13 mouse cellular contexts compared by ENCODE assay signal in genomic region chr14:106765884-106766467, GRCm38 (mm10).
A peak's percentile ranks its signal among the peaks of the same experiment; 100 is the strongest.
DNase-seq lines count a peak whose midpoint lies in the region; ATAC-seq and TF ChIP-seq lines count a peak whose summit lies in the region.
"Had no signal": no experiment of that assay in that cellular context is flagged by ENCODE, and none has a peak within 500 bp of the region (broad histone marks: within the 10 kb centered on the region; RNA-seq: fewer than 3 reads in every experiment).

No protein-coding gene starts in this region.

- TF ChIP-seq CTCF in cerebellum, adult 2 months (IDR thresholded peaks at IDR 0.05; ENCODE audit: borderline replicate concordance, insufficient read depth, low read depth, low read length), result peak; percentile 63
- TF ChIP-seq CTCF in kidney, adult 2 months (conservative IDR thresholded peaks at IDR 0.05; ENCODE audit: insufficient read depth, insufficient read length, low read depth, low read length), result peak; percentile 59; the same call in 1 of the 2 replicates

- TF ChIP-seq POLR2A in cerebellum, adult 2 months (IDR thresholded peaks at IDR 0.05; ENCODE audit: borderline replicate concordance, insufficient read depth, low read length), result no peak
- no peak for TF ChIP-seq POLR2A in kidney, adult 2 months (IDR thresholded peaks at IDR 0.05; ENCODE audit: low read depth, low read length)

- no peaks in the 10 kb centered on the region for H3K36me3 ChIP-seq in kidney, adult 2 months (ENCODE audit: control insufficient read depth, insufficient read depth, low read length)
- no peaks in the 10 kb centered on the region for H3K36me3 ChIP-seq in neural tube, embryonic 12.5 days
- H3K36me3 ChIP-seq in neural tube, embryonic 15.5 days, result no peaks in the 10 kb centered on the region
- H3K36me3 ChIP-seq: embryonic facial prominence, embryonic 13.5 days; hindbrain, embryonic 15.5 days had no signal

- no peak overlapping the region for H3K4me2 ChIP-seq in neural tube, embryonic 12.5 days (replicated peaks)
- no peak overlapping the region for H3K4me2 ChIP-seq in neural tube, embryonic 15.5 days
- H3K4me2 ChIP-seq: embryonic facial prominence, embryonic 13.5 days; hindbrain, embryonic 15.5 days had no signal

- no peak overlapping the region for H3K4me3 ChIP-seq in cerebellum, adult 2 months (replicated peaks; ENCODE audit: insufficient read depth, low read depth, low read length)
- no peak overlapping the region for H3K4me3 ChIP-seq in kidney, adult 2 months (ENCODE audit: insufficient read depth, low read depth, low read length)
- H3K4me3 ChIP-seq in neural tube, embryonic 12.5 days, result no peak overlapping the region
- H3K4me3 ChIP-seq in neural tube, embryonic 15.5 days (replicated peaks), result no peak overlapping the region
- H3K4me3 ChIP-seq: embryonic facial prominence, embryonic 13.5 days; hindbrain, embryonic 15.5 days had no signal

- H3K9ac ChIP-seq in neural tube, embryonic 12.5 days, result no peak overlapping the region
- no peak overlapping the region for H3K9ac ChIP-seq in neural tube, embryonic 15.5 days (replicated peaks)
- H3K9ac ChIP-seq: embryonic facial prominence, embryonic 13.5 days; hindbrain, embryonic 15.5 days had no signal

- peak; percentile 43; the same call in 1 of the 2 replicates for ATAC-seq in neural tube, embryonic 12.5 days (ENCODE audit: low FRiP score, low read depth)
- ATAC-seq in neural tube, embryonic 15.5 days (ENCODE audit: low FRiP score), result no peak

- 80% methylated on average over 8 of the region's 8 CpGs for WGBS in cerebellum, adult 2 months
- WGBS in kidney, adult 2 months, result 79% methylated on average over 8 of the region's 8 CpGs
- WGBS in neural tube, embryonic 12.5 days, result 77% methylated on average over 8 of the region's 8 CpGs
- 73% methylated on average over 8 of the region's 8 CpGs for WGBS in neural tube, embryonic 15.5 days

- H3K27ac ChIP-seq in cerebellum, adult 2 months (ENCODE audit: insufficient read depth, low read length), result no peak overlapping the region
- no peak overlapping the region for H3K27ac ChIP-seq in kidney, adult 2 months (ENCODE audit: insufficient read depth, low read depth, low read length)
- no peak overlapping the region for H3K27ac ChIP-seq in neural tube, embryonic 12.5 days
- no peak overlapping the region for H3K27ac ChIP-seq in neural tube, embryonic 15.5 days (replicated peaks)
- H3K27ac ChIP-seq: embryonic facial prominence, embryonic 13.5 days; hindbrain, embryonic 15.5 days; macrophage had no signal

- no peaks in the 10 kb centered on the region for H3K9me3 ChIP-seq in neural tube, embryonic 12.5 days
- no peaks in the 10 kb centered on the region for H3K9me3 ChIP-seq in neural tube, embryonic 15.5 days (replicated peaks)
- H3K9me3 ChIP-seq: embryonic facial prominence, embryonic 13.5 days; hindbrain, embryonic 15.5 days had no signal

- peaks cover 5% of the 10 kb centered on the region; the same call in 1 of the 2 replicates for H3K4me1 ChIP-seq in cerebellum, adult 2 months (ENCODE audit: control insufficient read depth, insufficient read depth, low read length)
- H3K4me1 ChIP-seq in kidney, adult 2 months (ENCODE audit: control insufficient read depth, insufficient read depth, low read length), result no peaks in the 10 kb centered on the region
- H3K4me1 ChIP-seq in neural tube, embryonic 12.5 days, result no peaks in the 10 kb centered on the region
- H3K4me1 ChIP-seq in neural tube, embryonic 15.5 days, result no peaks in the 10 kb centered on the region
- H3K4me1 ChIP-seq: embryonic facial prominence, embryonic 13.5 days had no signal

- no peak for DNase-seq in cerebellum, adult 2 months
- no peak for DNase-seq in cerebellum, adult 8-10 months
- DNase-seq in kidney, adult 2 months, result peak; percentile 5
- no peak for DNase-seq in kidney, adult 18-20 months
- DNase-seq in right cerebral cortex, adult 2 months (ENCODE audit: low spot score in 2 of 2), result no peak
- no peak for DNase-seq in right cerebral cortex, postnatal 25 days
- DNase-seq: adrenal gland, adult 8-10 months; gastrocnemius, postnatal 25 days had no signal

- H3K27me3 ChIP-seq in cerebellum, adult 2 months (ENCODE audit: control insufficient read depth, insufficient read depth, low read length), result no peaks in the 10 kb centered on the region
- no peaks in the 10 kb centered on the region for H3K27me3 ChIP-seq in kidney, adult 2 months (replicated peaks; ENCODE audit: control insufficient read depth, insufficient read depth, low read length)
- H3K27me3 ChIP-seq in neural tube, embryonic 12.5 days (replicated peaks), result no peaks in the 10 kb centered on the region
- no peaks in the 10 kb centered on the region for H3K27me3 ChIP-seq in neural tube, embryonic 15.5 days (replicated peaks)
- H3K27me3 ChIP-seq: embryonic facial prominence, embryonic 13.5 days; hindbrain, embryonic 15.5 days had no signal
